Mouse (Mus musculus) CD4-positive, CD25-positive, alpha-beta regulatory T cell, adult 9 weeks (primary cell): ENCODE results near the gene Clec3b. TPM values are rescaled to one million over a fixed set of nuclear protein-coding genes. Genes with fewer than 3 reads are reported as not detected.

Experiments
- polyA plus RNA-seq: library from polyadenylated mRNA; unstranded; fragments of 100-300 nt; shearing (Covaris generic); gene quantifications from one replicate; pipeline ENCODE4 v1.2.1, GENCODE M21; 2017

Gene Clec3b
- not detected for polyA plus RNA-seq

GRCm38 (mm10) chr9:123150241-123151020 is at the start of gene Clec3b:
Clec3b (plus strand) TSS chr9:123150946.

GRCm38 (mm10) chr9:123112805-123113521 is 37.8 kb upstream of the Clec3b start, which contains the start of the genes Zdhhc3 and Exosc7:
Zdhhc3 (minus strand) TSS chr9:123113205.
Exosc7 (plus strand) TSS chr9:123113215.

Other genes with a start within 250 kb of the Clec3b start
- gene Zfp105, start 227.9 kb upstream of the Clec3b start, polyA plus RNA-seq: not detected
- gene 1110059G10Rik, start 199.9 kb upstream of the Clec3b start, polyA plus RNA-seq: 37.2 TPM
- 6.5 TPM for gene Kif15, start 199.9 kb upstream of the Clec3b start, polyA plus RNA-seq
- gene Tmem42, start 129.6 kb upstream of the Clec3b start, polyA plus RNA-seq: 13.7 TPM
- 0.93 TPM for gene Tgm4, start 116.2 kb upstream of the Clec3b start, polyA plus RNA-seq
- gene Zdhhc3, start 37.7 kb upstream of the Clec3b start, polyA plus RNA-seq: 10.9 TPM
- 119 TPM for gene Exosc7, start 37.7 kb upstream of the Clec3b start, polyA plus RNA-seq
- 3.7 TPM for gene Cdcp1, start 65.1 kb downstream of the Clec3b start, polyA plus RNA-seq
- 0.53 TPM for gene Tmem158, start 109.8 kb downstream of the Clec3b start, polyA plus RNA-seq
- 703 TPM for gene Lars2, start 216.0 kb downstream of the Clec3b start, polyA plus RNA-seq